Mouse (Mus musculus) naive thymus-derived CD4-positive, alpha-beta T cell, adult 2 months (primary cell): ENCODE data around the gene Gm20388.
A peak's percentile ranks its signal among the peaks of the same experiment; 100 is the strongest.

ENCODE experiments used
- DNase-seq: peaks from one replicate; pipeline ENCODE4 v3.0.0-alpha.2; 2011; ENCODE audit warnings: low read depth

Gene Gm20388

DNA sequence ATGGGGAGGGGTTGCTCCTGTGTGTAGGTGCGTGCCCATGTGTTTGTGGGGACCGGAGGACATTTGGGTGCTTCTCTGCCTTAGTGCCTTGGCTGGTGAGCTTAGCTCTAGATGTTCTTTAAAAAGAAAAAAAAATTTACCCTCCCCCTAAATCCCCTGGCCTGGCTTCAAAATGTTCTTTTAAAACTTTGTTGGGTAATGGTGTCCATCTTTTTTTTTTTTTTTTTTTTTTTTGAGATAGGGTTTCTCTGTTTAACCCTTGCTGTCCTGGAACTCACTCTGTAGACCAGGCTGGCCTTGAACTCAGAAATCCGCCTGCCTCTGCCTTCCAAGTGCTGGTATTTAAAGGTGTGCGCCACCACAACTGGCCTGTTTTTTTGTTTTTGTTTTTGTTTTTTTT is 4.7 kb downstream of the Gm20388 start:
- no peak for DNase-seq

DNA sequence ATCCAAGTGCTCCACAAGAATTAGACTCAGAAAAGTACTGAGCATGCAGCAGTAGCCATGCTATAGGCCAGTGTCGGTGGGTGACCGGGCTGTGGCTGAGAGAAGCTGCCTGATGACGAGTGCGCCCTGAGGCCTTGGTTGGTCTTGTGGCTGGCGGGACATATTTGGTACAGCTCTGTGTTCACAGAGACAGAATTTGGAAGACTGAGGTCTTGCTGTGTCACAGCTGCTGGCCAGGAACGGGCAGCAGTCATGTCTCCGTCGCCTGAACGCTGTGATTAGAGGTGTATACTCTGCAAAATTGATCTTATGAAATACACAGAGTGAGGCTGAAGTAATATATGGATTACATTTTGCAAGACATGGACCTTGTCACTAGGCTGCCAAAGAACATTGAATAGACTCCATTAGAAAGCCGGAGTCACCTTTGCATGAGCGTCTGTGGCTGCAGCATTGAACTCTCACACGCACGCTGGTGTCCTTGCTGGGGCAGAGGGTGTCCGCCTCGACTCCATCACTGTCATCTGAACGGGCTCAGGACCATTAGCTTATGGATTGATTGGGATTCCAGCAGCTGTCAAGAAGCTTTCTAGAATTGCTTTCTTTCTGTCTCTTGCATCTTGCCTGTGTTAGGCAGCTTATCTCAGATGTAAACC is 5.7 kb downstream of the Gm20388 start:
- DNase-seq = no peak

DNA sequence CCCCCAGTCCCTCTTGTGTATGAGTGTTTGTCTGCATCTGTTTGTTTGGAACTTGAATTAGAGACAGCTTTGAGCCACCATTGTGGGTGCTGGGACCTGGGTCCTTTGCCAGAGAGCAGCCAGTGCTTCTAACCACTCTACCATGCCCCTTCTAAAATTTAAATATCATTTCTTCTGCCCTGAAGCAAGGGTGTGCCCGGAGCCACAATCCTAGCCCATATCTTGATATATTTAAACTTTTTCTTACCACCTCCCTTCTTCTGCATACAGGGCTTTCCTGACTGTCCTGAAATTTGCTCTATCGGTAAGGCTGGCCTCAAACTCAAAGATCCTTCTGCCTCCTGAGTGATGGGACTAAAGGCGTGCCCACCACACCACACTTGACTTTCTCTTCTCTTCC is 6.8 kb downstream of the Gm20388 start:
- no peak for DNase-seq

DNA sequence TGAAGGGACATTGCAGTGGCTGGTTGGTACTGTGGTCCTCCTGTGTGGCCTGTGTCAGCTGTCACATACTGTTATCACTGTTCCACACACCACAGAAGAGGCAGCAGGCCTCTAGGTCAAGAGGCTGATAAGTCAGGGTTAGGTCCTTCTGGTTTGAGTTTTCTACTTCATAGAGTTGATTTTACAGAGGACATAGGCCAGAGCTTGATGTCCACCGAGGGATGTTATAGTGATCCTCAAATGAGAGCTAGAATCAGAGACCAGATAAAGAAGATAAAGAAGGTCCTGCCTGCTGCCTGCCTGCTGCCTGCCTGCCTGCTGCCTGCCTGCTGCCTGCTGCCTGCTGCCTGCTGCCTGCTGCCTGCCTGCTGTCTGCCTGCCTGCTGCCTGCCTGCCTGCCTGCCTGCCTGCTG is 7.5 kb downstream of the Gm20388 start:
- DNase-seq = no peak

DNA sequence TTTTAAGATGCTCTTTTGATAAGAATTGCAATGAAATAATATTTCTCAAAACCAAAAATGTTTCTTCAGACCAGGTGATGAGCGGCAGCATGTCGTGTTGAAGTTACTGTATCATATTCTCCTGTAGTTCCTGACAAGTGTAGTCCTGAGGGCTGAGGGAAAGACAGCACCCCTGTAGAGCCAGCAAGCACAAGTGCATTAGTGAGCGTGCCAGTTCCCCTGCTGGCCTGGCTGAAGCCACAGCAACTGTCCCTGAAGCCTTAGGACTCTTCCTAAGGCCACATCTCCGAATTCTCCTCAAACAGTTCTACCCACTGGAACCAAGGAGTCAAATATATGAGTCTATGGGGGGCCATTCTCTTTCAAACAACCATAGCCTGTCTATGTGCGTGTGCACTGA is 12.6 kb downstream of the Gm20388 start:
- DNase-seq = no peak

DNA sequence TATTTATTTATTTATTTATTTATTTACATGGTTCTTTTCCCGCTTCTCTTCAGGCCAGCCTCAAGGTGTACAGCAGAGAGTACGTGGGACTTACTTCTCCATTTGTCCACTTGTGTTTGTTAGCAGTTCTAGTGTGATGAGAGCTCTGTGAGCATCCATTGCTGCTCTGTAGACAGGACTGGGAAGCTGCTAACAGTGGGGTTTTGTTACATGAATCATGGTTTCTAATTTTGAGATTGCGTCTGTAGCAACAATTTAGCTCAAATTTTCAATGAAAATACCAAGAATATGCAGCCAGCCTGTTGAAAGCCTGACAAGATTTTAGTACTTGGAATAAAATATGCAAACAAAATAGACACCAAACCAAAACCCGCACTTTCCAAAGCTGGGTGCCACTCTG is 14.8 kb downstream of the Gm20388 start:
- no peak for DNase-seq

DNA sequence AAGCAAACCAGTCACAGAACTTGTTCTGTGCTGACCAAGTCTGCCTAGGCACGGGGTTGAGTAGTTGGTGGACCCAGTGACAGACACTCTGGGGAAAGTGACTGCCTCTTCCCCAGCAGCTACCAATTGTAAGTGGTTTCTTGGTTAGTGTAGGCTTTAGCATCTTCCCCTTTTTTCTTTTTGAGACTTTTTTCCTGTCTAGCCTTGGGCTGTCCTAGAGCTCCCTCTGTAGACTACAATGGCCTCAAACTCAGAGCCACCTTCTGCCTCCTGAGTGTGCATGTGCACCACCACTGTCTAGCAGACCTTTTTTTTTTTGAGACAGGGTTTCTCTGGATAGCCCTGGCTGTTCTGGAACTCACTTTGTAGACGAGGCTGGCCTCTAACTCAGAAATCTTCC is 15.8 kb downstream of the Gm20388 start:
- DNase-seq = peak; percentile 76

DNA sequence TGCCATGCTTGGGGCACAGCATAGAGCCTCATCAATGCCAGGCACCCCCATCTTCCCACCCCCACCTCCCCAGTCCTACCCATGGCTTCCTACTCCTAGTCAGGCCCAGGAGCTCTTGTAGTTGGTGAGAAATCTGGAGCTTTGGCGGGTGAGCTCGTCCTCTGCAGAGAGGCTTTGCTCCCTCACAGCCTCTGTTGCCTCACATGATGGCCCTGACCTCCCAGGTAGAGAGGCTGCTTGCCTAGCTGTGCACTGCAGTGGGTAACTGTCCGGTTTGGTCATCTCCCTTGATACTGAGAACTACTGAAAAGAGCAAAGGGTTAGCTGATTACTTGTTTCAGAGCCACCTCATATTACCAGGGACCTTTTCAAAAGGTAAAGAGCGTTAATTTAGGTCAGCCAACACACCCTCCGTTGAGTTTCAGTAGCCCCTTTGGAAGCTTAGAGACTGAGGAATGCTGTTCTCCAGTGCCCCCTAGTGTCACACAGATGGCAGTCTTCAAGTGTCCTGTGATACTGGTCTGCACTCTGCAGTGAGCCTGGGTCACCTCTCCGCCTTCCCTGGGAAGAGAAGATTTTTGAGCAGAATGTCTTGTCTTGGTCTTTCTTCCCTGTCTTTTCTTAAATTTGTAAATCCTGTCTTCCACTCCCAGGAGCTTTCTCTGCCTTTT is 16.9 kb downstream of the Gm20388 start:
- DNase-seq = peak; percentile 69

DNA sequence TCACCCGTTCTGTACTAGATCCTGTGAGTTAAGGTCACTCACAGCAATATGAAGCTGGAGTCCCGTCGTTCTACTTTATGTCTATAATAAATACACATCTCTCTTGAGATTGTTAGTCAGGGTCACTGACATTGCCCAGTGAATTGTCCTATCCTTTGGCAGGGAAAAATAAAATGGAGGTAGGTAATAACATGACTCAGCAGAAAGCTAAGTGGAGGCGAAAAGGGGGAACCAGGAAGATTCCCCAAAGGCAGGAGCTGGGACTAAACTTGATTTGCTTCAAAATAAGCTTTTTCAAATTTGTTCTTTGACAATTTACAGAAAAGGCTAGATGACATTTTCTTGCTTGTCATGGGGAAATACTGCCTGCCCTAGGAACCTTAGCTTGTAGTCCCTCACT is 20.7 kb downstream of the Gm20388 start:
- no peak for DNase-seq

DNA sequence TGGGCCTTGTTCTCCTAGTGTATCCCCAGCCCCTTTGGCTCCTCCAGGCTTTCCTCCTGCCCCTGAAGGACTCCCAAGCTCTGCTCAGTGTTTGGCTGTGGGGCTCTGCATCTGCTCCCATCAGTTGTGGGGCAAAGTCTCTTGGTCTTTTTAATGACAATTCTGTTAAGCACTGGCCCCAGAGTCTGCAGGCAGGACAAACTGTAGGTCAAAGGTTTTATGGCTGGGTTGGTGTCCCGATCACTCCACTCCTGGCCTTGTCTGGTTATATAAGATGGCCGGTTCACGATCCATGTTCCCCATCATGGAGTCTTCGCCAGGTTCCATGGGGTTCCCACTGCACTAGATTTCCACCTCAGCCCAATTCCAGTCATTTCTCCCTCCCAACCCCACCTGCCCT is 23.0 kb downstream of the Gm20388 start:
- no peak for DNase-seq

DNA sequence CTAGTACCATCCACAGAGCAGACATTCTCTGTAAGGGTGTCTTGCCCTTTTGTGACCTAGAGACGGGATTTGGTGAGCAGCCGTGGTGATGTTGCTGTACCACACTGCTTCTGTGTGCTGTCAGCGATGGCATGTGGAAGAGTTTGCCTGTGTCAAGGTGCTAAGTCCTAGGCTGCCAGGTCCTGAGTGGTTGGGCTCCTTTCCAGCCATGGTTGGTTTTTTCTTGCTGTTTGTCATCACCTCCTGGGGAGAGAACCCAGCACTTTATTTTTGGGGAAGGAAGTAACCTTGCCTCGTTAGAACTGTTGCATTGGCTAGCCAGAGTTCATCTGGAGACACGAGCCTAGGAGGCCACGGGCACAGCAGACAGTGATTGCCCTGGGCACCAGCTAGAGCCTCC is 24.9 kb downstream of the Gm20388 start:
- no peak for DNase-seq

DNA sequence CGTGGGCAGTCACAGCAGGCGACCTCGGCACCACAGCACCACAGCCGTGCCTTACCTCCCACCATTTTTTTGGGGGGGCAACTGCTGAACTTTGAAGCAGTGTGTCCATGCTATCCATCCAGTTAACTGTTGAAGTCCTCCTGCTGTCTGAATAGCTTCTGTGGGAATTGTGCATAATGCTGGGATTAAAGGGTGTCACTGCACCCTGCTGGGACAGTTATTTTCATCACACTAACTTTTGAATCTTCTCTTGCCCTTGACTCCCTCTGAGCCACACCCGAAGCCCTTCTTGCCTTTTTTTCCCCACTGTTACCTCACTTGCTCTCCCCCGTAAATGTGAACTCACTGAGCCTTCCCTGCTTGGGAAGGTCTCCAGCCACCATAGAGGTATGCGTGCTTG is 27.8 kb downstream of the Gm20388 start:
- no peak for DNase-seq

DNA sequence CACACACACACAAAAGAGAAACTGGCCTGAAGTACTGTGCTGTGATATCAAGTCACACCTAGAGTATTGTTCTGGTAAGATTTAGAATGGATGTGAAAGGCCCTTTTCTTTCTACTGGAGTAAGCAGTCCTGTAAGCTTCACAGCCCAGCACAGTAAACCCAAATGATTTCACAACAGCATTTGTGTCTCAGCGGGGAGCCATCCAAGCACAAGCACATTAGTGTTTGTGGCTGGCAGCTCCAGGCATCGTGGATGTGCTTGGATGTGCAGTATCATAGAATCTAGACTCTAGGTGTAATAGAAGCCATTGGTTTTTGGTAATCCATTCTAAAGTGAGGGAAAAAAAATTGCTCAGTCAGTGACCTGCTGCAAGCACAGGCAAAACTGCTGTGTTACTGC is 28.7 kb downstream of the Gm20388 start:
- no peak for DNase-seq

DNA sequence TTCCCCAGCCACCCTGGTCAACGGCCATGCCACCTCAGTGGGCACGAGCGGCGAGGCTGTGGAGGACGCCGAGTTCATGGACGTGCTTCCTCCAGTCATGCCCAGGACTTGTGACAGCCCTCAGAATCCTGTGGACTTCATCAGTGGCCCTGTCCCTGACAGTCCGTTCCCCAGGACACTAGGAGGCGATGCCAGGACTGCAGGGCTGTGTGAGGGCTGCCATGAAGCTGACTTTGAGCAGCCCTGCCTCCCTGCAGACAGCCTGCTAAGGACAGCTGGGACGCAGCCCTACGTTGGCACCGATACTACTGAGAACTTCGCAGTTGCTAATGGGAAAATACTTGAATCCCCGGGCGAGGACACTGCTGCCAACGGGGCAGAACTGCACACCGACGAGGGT is 30.8 kb downstream of the Gm20388 start:
- DNase-seq = no peak

DNA sequence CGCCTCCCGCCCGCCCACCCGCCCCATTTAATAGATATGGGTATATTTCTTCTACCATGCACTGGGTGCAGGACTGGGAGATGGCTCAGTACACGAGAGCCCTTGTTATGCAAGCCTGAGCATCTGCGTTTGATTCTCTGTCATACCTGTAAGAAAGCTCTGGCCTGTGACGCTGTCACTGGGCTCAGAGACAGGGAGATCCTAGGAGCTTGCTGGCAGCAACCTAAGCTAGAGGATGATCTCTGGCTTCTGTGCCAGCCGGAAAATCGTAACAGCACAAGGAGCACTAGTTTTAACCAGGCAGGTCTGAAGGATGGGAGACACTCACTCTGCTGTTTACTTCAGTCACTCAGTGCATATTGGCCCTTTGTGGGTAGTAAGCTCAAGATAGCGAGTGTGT is 33.0 kb downstream of the Gm20388 start:
- DNase-seq = no peak

DNA sequence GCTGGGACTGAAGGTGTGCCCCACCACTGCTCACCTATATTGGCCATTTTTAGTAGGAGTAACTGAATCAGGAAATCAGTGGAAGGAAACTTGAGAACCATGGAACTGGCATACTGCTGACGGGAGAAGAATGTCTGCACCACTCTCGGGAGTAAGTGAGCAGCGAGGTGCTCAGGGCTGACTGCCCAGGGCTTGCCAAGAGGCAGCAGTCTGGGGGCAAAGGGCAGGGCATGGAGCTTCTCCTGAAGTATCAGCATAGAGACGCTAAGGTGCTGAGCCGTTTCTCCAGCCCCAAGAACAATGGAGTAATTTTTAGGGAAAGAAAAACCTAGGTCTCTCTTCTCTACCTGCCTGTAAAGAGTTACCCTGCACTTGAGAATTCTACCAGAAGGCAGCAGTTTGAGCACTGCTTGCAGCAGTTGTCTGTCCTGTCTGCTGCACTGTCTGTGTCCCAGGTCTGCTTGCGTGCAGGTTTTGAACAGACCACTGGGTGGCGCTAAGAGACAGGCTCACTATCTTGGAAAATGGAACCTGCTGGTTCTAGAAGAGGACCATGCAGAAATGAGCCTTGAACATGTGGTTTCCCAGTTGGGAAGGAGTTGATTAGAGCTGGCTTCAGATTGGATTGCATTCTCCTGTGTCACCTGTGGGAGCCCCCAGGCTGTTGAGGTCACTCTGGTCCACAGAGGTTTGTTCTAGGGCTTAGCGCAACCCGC is 33.6 kb downstream of the Gm20388 start:
- peak; percentile 80 for DNase-seq

DNA sequence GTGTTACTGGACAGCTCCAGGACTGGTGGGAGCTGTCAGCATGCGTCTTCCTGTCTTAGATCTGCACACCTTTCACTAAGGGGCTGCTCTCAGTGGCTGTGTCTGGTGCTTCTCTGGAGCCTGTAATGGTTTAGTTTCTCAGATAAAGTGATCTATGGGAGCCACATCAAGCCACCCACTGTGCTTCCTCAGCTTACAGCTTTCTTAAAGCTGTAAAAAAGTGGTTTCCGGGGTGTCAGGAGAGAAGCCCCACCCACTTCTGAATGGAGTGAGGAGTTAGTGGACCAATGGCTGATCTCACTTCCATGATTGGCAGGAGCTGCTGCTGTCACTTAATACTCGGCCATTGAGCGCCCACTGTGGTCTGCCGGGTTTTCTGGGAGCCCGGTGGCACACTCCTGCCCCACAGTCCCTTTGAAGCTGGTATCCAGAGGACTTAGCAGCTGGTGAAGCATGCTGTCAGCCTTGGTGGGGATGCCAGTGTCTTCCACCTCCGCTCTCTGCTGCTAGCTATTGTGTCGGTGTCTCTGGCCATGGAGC is 35.8 kb downstream of the Gm20388 start:
- peak; percentile 78 for DNase-seq

DNA sequence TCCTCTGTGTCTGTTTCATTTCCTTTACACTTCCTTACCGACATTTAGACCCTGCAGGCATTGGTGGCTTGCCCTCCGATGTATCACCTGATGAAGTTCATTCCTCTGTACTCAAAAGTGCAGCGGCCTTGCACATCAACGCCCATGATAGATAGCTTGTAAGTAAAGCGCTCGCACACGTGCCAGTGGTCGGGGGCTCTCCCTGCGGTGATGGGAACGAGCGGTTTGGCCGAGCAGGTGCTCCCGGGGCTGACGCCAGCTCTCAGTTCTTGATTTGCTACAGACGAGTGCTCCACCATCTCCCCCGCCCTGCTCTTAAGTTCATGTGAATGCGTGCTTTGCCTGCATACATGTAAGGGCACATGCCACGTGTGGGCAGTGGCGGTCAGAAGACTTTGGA is 37.0 kb downstream of the Gm20388 start:
- DNase-seq = peak; percentile 18

DNA sequence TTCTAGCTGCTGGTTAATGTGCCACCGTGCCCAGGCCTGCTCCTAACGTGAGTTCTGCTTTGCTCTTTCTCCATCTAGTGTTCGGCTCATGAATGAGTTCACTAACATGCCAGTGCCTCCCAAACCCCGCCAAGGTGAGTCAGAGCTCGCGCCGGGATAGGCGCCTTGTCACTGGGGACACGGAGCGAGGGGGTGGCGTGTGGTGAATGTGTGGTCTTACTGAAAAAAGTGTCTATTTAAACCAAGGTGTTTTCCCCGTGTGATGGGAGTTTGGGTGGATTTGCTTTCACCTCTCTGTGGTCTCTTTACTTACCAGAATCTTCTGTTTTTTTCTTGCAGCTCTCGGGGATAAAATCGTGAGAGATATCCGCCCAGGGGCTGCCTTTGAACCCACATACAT is 37.7 kb downstream of the Gm20388 start:
- DNase-seq = peak; percentile 24

DNA sequence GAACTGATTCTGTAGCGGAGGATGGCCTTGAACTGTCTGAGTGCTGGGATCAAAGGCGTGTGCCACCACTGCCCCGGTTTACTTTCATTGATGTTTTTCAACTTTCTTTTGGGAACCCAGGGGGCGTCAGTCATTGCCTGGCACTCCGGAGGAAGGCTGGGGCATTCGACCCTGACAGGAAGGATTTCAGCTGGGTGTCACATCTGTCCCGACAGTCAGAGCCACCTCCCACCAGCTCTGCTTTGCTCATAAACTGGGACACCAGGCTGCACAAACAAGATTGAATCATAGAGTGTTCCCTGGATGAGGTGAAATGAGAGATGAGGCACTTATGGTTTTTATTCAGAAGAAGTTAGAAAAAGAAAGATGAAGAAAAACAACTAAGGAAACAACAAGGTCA is 41.6 kb downstream of the Gm20388 start:
- no peak for DNase-seq

DNA sequence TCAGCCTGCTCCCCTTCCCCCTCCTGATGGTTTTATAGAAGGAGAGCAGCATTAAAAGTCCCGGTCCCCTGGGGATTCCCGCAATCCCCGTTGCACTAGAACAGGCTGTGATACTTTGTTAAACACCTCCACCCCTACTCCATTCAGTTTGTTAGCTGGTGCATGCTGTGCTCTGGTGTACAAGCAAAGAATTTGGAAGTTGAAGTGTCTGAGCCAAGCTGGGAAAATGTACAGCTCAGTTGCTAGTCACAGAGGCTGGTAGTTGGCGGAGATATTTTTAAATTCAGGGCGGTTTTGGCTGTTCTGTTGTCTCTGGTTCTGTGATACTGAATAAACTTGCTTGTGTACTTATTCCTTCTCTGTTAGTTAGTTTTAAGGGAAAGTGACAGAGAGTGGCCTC is 42.1 kb downstream of the Gm20388 start:
- no peak for DNase-seq

DNA sequence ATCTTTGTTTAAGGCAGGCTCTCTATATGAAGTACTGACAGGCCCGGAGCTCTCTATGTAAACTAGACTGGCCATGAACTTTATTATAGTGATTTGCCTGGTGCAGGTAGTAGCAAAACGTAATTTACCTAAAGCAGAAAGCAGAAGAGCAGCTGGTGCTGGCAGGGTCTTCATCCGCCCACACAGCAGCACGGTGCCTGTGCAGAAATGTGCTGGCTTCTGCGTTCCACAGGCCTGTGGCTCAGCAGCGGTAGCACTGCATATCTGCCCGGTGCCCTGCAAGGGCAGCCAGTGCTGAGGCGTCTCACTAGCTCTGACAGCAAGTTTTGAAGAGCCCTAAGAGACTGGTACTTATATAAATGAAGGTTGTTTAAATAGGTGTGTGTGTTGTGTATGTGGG is 44.7 kb downstream of the Gm20388 start:
- no peak for DNase-seq

DNA sequence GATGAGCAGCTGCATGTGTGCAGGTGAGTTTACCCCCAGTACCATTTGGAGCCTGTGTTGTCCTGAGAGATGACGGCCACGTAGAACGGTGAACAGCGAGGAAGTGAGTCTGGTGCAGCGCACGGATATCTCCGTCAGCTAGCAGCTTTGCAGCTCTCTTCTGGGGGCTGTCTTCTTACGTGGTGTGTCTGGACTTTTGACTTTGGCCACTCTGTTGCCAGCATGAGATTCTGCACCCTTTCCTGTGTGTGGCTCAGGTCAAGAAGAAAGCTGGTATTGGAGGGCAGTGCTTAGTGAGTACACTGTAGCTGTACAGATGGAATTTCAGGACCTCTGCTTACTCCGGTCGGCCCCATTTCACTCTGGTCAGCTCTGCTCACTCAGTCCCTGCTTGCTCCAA is 47.4 kb downstream of the Gm20388 start:
- no peak for DNase-seq
